Mouse (Mus musculus) megakaryocyte-erythroid progenitor cell, adult 5-6 weeks (primary cell): ENCODE data around the gene Socs7. TPM values are rescaled to one million over a fixed set of nuclear protein-coding genes. Genes with fewer than 3 reads are reported as not detected.
"Not testable (repeated sequence)": the region's sequence is repeated elsewhere in the genome, so short reads cannot be mapped to it uniquely, and the experiment has no call there.

ENCODE experiments used
- ATAC-seq: replicated peaks from 2 replicates; pipeline ENCODE4 v1.8.0; 2016; ENCODE audit warnings: mild to moderate bottlenecking, inconsistent platforms; ENCODE audit not compliant: severe bottlenecking, poor library complexity, low FRiP score, low TSS enrichment
- total RNA-seq, 2 experiments: library from RNA; stranded (forward) in 1 of 2; stranded (reverse) in 1 of 2; fragments of 200-1000, 215-1000 nt in 1 of 2; fragments of >200 nt in 1 of 2; fragmentation: Nextera tagmentation in 1 of 2; gene quantifications; 2 replicates each; pipeline ENCODE4 v1.2.3; 2014 to 2017

Socs7 gene
- total RNA-seq (2014; fragmentation: Nextera tagmentation): 6.0 and 15.8 TPM in 2 replicates
- 9.0 and 11.8 TPM in 2 replicates for total RNA-seq (2017)

- peak; percentile 90 for ATAC-seq
Measured at GRCm38 (mm10) chr11:97361948-97362648, at the start of gene Socs7. Socs7 (plus strand) TSS chr11:97362551.

DNA sequence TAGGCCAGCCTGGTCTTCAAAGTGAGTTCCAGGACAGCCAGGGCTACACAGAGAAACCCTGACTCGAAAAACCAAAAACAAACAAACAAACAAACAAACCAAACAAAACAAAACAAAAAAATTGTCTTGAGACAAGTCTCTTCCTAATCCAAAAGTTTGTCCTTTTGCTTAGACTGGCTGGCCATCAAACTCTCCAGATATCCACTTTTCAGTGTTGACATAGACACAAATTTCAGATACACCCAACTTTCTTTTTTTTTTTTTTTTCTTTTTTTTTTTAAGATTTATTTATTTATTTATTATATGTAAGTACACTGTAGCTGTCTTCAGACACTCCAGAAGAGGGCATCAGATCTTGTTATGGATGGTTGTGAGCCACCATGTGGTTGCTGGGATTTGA, 49.5 kb upstream of the Socs7 start:
- not testable (repeated sequence) for ATAC-seq

- ATAC-seq: no peak
Measured at GRCm38 (mm10) chr11:97314110-97314509, 48.2 kb upstream of the Socs7 start.

DNA sequence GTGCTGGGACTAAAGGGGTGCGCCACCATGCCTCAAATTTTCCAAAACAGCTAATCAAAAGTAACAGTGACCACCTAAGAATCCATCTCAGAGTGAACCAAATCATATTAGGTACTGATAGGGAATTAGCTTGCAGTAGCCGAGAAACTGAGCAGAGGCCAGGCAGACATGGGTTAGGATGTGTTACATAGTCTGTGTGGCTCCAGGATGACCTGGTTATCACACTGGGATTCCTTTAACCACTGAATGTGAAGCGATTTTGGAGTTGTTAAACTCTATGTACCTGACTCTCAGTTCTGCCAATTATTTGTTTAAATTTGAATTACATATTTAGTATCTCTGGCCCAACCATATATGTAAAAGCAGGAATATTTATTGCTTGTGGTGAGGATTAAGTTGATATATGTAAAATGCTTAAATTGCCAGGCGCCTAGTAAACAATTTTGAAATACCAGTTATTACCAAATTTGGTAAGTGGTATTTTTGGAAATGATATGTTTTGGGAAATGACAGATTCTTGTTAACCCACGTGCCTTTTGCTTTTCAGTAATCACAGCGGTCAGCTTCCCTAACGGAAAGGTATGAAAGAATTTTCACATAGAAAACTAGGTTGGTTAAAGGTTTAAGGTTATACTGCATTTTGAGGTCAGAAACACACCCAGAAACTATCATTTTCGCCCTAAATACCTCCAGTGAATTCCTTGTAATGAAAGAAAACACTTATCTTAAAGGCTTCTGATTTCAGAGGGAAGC, 47.4 kb upstream of the Socs7 start:
- ATAC-seq: no peak

GRCm38 (mm10) chr11:97315504-97316503, 46.5 kb upstream of the Socs7 start, which contains the start of gene Mrpl45:
Mrpl45 (plus strand) TSS chr11:97315716.
- peak; percentile 97 for ATAC-seq

DNA sequence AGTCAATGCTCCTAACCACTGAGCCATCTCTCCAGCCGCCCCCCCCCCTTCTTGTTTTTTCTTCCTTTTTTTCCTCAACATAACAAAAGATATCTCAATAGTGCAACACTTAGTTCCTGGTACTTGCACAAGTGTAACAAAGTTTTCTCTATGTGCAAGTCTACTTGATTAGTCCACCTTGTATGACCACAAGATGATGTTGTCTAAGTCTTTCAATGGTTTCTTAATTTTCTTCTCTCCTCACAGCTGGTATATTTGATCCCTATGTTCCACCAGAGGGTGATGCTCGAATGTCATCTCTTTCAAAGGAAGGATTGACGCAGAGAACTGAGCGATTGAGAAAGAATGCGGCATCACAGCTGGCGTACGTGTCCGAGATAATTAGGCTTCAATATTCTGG, 41.2 kb upstream of the Socs7 start:
- no peak for ATAC-seq

DNA sequence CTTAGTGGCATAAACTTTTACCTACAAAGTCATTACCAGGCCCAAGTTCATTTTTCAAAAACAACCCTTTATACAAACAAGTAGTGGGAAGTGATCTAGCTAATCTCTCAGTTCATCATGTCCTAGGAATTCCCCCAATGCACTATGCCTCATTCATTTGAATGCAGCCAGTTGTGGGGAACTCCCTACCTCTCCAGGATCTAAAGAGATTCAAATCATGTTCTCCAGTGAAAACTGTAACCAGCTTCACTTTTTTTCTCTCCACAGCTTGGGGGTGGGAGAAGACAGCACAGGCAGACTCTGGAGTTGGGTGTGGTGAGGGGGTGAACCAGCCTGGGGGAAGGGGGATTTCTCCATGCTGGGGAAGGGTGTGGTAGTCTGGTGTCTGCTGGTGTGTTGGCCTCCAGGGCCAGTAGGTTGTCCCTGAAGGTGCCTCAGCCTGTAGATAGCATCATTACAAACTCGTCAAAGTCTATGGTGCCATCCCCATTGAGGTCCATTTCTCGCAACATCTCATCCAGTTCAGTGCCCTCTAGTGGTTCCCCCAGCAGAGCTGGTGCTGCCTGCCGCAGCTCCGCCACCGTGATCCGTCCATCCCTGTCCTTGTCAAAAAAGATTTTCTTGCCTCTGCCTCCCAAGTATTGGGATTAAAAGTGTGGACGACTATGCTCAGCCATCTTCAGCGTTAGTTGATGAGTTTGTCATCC, 40.3 kb upstream of the Socs7 start:
- peak; percentile 79; the same call in 1 of the 2 replicates for ATAC-seq

DNA sequence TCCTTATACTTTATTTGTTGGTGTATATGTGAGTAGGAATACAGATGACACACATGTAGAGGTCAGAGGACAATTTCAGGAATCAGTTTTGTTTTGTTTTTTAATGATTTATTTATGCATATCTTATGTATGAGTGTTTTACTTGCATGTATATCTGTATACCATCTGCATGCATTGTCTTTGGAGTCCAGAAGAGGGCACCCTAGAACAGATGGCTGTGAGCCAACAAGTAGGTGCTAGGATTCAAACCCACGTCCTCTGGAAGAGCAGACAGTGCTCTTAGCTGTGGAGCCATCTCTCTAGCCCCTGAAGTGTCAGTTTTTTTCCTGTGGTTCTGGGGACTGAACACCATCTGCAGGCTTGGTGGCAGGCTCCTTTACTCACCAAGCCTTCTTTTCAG, 37.1 kb upstream of the Socs7 start:
- no peak for ATAC-seq

DNA sequence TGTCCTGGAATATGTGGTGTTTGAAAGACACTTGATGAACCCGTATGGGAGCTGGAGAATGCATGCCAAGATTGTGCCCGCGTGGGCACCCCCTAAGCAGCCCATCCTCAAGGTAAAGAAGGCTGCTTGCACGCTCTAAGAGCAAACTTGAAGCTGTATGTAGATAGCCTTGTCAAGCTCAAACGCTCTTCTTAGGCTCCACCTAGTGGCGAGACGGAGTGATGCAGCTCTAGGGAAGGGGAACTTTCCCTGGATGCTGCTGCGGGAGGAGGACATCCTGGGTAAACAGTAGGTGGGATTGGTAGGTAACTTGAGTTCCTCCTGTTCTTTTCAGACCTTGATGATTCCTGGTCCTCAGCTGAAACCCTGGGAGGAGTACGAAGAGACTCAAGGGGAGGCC, 34.2 kb upstream of the Socs7 start:
- peak; percentile 75 for ATAC-seq

DNA sequence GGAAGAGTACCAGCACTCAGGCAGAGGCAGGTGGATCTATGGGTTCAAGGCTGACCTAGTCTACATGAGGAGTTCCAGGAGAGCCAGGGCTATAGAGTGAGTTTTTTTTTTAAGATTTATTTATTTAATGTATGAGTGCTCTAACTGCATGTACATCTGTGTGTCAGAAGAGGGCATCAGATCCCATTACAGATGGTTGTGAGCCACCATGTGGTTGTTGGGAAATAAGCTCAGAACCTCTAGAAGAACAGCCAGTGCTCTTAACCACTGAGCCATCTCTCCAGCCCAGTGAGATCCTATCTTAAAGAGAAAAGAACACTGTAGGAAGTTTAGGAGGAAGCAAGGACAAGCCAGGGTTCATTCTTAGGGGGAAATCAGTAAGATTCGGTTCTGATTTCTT, 32.0 kb upstream of the Socs7 start:
- no peak for ATAC-seq

- no peak for ATAC-seq
Measured at GRCm38 (mm10) chr11:97331231-97332190, 30.8 kb upstream of the Socs7 start.

- ATAC-seq: no peak
Measured at GRCm38 (mm10) chr11:97333044-97333443, 29.3 kb upstream of the Socs7 start.

DNA sequence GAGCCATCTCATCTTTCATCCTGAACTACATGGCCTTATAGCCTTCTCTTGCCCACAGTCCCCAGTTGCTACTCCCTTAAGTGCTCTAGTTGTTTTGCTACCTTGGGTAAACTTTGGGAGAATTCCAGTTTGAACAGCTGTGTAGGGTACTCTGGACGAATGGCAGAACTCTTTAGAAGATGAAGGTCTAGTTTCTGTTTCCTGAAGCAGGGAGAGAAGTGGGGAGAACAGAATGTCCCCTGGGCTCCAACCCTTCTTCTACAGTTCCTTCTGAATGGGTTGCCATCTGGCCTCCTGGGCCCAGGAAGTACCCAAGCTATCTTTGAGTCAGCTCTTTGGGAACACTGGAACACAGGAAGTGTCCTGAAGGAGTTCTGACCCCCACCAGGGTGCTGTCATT, 28.5 kb upstream of the Socs7 start:
- no peak for ATAC-seq

DNA sequence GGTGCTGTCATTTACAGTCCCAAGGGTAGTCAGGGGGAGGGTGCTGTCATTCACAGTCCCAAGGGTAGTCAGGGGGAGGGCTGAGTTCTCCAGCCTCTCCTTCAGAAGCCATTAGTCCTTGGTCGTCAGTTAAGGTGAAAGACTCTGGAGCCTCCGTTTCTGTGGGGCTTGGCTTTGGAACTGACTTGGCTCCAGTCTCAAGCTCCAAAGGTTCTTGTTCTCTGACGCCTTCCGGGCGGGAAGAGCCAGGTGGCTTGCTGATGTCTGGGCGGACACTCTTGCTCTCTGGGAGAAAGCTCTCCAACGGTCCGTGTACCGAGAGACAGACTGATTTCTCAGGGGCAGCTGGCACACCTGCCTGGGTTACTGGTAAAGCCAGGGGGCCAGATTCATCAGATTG, 28.0 kb upstream of the Socs7 start:
- ATAC-seq: no peak

- ATAC-seq: no peak
Measured at GRCm38 (mm10) chr11:97336238-97336637, 26.1 kb upstream of the Socs7 start.

GRCm38 (mm10) chr11:97336751-97337345, 25.5 kb upstream of the Socs7 start:
- no peak for ATAC-seq

- no peak for ATAC-seq
Measured at GRCm38 (mm10) chr11:97337363-97337762, 25.0 kb upstream of the Socs7 start.
